Mouse (Mus musculus) frontal cortex, postnatal 25 days (tissue): ENCODE measurements around the gene Otud4.
"Not testable (repeated sequence)": the region's sequence is repeated elsewhere in the genome, so short reads cannot be mapped to it uniquely, and the experiment has no call there.

Experiments
- DNase-seq, 2 experiments: peaks; one replicate each; pipeline ENCODE4 v3.0.0; 2022; ENCODE audit warnings: low spot score in 2 of 2

Otud4 gene

DNA sequence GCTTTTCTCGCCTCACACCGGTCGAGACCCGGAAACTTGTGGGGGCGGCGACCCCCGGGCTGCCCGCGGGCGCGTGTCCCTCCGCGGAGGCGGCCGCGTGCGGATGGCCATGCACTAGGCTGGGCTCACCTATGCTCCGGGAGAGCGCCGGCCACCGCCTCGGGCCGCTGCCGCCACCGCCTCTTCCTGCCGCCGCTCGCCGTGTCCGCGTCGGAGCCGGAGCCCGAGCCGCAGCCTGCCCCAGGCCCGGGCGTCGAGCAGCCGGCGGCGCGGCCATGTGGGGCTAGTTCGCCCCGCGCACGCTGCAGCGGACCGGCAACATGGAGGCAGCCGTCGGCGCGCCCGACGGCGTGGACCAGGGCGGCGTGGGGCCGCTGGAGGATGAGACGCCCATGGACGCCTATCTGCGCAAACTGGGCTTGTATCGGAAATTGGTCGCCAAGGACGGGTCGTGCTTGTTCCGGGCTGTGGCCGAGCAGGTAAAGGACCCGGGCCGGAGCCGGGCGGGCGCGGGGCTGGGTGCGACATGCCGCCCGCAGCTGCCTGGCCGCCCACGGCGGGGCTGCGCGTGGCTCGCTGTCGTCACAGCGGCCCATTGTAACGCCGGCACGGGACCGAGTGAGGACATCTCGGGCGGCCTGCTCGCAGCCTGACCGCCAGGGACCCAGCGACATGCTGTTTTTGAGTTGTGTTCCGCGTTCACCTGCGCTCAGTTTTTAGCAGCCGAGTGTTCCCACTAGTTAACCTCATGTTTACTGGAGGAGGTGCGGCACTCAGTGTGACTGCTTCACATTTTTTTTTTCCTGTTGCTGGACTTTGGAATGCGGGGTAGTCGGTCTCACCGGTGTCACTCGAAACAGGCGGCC lies at the start of gene Otud4:
TSS of gene Otud4 (plus strand) at position 33 of the 866 bp plus-strand sequence.
- peak; percentile 43 to 44 for DNase-seq

DNA sequence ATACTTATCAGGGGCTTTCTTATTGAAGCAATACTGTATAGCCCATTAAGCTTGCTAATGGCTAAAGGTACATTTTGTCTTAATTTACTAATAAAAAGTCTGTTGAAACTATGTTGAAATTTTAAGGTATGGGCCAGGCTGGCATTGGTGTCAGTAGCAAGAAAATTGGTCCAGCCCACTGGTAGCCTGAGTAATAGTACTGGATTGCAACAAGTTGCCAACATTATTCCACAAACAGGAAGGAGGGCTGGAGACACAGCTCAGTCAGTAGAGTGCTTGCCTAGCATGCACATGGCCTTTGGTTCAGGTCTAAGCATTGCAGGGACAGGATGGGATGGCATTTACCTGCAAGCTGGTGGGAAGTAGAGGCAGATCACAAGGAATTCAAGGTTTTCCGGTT lies 38.5 kb upstream of the Otud4 start:
- DNase-seq = no peak

DNA sequence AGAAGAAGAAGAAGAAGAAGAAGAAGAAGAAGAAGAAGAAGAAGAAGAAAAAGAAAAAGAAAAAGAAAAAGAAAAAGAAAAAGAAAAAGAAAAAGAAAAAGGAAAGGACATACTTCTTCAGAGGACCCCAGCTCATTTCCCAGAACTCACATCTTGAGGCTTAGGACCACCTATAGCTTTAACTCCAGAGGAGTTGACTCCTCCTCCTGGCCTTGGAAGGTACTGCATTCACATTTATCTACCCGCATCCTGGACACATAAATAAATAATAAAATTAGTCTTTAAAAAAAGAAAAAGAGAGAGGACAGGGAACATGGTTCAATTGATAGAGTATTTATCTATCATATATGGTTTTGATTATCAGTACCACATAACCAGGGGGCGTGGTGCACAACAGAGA lies 36.2 kb upstream of the Otud4 start:
- DNase-seq = not testable (repeated sequence)

DNA sequence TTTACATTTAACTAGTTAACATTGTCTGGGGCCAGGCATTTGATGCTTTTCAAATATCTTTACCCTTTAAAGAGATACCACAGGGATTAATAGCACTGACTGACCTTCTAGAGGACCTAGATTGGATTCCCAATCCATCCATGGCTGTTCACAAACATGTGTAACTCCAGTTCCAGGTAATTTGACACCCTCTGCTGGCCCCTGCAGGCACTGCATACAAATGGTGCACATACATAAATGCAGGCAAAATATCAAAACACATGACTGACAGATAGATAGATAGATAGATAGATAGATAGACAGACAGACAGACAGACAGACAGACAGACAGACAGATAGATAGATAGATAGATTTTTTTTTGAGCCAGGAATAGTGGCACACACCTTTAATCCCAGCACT lies 33.2 kb upstream of the Otud4 start:
- no peak for DNase-seq

DNA sequence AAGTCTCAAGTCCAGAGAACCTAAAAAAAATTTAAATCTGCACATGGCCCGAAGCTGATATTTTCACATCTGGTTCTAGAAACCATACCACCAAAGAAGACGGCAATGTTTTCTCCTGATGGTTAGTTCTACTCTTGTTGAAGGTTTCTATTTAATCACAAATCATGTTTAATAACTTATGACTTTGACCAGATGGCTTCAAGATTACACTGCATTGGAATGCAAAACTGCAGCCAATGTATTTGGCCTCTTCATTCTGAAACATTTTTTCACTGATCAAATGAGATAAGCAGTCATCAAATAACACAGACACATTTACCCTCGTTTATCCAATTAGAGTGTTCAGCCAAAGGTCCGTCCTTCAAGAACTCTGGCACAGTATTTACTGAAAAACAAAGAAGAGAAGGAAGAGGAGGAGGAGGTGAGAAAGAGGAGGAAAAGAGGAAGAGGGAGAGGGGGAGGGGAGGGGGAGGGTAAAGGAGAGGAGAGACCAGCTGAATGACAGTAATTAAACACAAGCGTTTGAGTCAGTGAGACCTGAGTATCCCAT lies 32.6 kb upstream of the Otud4 start:
- no peak for DNase-seq

DNA sequence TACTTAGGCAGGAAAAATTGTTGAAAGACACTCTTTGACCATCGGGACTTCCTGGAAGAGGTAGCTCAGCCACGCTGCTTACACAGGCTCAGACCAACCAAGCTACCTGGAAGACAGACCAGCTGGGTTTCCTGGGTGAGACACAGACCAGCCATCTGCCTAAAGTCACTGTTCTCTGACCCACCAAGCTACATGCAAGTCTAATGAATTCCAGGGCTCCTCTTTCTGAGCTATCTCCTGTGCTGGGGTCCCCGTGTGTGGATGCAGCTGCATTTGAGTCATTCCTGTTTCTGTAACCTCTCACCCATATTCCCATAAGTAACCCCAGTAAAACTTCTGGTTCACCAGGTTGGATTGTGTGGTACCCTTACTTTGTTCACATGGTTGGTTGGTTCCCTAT lies 30.7 kb upstream of the Otud4 start:
- no peak for DNase-seq

DNA sequence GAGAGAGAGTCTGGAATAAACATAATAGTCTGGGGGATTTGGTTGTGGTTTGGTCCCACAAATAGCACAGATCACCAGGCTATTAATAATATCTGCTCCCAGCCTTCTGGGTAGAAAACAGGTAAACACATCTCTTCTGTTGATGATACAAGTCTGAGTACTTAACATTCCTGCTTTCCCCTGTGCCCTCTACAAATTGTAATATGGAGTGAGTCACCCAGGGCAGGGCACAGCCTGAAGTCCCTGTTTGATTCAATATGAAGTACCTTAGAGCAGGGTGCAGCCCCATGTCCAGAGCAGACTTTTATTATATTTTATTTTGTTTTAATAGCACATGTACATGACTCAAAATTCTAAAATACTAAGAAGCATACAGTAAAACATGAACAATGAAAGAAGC lies 29.1 kb upstream of the Otud4 start:
- DNase-seq = no peak

DNA sequence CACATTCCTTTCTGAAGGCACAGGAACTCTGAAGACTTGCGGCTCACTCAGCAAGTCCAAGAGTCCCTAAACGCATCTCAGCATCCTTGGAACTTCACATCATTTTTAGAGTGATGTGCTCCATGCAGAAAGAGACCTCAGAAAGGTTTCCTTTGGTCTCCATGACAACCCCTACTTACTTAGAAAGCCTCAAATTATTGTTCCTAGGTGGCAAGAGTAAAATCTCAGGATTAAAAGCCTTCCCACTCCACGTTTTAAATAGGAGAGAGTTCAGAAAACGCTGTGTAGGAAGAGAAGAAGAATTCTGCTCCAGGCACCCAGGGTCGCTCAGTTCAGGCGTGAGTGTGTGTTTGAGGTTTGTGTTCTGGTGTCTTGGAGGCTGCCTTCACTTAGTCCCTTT lies 27.1 kb upstream of the Otud4 start:
- DNase-seq = no peak

DNA sequence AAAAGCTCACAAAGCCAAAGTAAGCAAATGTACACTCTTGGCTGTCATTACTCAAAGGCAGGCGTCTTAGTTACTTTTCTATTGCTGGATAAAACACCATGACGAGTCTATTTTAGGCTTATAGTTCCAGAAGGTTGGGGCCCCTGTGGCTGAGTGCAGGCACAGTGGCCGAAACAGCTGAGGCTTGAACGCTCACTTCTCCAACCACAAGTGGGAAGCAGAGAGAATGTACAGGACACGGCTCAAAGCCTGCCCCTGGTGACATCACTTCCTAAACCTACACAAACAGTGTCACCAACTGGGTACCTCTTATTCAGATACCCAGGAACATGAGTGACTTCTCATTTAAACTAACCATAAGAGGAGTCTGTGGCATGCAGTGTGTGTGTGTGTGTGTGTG lies 26.5 kb upstream of the Otud4 start:
- DNase-seq = no peak

DNA sequence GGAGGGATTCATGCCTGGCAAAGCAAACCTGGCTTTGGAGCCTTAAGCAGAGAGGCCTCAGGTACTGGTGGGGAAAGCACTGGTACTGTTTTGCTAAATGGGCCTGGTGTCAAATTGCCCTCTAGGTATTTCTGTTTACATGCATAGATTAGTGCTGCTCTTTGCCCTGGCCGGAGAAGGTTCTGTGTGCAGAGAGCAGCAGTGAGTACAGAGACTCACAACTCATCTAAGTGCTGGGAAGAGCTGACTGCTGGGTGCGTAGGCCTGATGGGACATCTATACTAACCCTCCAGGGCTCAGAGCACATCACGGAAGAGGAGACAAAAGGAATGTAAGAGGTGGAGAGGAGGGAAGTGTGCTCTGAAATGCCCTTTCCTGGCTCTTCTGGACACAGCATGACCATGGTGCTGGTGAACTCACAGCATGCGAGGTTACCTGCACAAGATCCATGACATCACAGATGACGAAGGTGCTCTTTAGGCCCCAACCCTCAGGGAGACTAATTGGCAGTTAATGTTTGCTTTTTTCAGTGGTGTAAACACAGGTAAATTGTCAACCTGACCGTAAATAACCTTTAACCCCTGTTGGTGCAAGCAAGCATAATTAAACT lies 23.6 kb upstream of the Otud4 start:
- no peak for DNase-seq

DNA sequence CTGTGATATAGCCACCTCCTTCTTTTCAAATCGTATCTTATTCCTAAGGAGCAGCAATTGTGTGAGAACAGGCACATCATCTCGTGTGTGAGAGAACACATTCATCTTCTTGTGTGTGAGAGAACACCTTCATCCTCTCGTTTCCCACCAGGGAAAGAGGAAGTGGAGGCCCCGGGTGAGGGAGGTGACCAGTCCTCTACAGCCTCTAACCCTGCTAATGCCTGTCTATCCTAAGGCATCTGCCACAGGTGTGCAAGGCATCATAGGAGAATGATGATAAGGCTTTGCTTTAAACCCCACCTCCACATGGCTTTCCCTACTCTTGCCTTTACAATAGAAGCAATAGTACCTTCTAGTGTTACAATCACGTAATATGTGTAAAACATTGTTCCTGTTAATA lies 20.5 kb upstream of the Otud4 start:
- no peak for DNase-seq

DNA sequence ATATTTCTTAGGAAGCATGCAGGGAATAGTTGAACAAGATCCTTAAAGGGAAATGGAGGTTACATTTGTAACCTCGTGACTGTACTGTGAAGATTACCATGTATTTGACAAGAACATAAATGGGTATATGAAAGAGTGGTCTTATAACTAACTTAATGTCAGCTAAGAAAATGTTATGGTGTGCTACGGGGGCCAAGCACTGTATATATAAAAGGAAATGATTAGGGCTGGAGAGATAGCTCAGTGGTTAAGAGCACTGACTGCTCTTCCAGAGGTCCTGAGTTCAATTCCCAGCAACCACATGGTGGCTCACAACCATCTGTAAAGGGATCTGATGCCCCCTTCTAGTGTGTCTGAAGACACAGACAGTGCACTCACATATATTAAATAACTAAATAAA lies 20.1 kb upstream of the Otud4 start:
- no peak for DNase-seq

DNA sequence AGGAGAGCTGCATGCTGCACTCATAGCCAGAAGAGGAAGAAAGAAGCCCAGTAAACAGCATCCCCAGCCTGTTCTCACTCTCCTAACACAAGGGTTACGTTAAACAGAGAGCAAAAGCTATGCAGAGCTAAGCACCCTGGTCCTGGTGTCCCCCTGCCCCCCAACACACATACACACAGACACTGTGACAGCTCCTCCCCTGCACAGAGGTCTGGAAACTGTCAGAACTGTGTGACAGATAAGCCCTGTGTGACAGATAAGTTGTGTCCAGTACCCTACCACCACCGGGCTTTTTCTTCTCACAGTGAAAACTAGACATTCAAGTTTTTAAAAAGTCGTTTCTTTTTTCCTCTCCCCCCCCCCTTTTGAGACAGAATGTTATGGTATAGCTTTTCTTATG lies 19.4 kb upstream of the Otud4 start:
- no peak for DNase-seq

DNA sequence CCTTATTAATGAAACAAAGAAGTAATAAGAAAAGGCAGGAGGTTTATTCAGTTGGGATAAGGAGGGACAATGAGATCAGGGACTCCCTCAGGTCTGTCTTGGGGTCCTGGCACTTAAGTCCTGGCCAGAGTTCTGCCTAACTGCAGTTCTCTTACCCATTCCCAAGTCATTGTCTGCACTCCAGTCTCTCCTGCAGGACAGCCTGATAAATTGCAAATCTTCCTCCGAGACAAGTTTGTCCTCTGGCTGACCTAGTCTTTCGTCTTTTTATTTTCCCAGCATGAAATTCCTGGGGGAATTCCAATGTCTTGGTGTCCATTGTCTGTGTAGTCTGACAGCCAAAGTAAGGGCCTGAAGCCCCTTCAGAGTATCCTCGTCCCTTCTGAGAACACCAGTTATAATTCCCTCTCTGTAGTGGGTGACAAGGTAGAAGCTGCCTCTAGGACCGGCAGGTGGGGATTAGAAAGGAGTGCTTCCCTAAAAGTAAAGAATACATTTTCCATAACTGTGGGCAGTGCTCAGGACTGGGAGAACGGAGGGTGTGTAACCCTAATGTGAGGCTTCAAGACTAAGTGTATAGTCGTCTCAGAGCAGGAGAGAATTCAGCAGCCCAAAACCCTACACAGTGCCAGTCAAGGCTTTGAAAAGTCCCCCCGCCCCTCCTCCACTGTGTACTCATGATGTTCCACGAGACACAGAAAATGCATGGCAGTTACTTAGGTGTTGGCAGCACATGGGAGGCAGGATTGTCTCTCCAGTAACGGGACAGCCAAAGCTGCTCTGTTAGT lies 18.7 kb upstream of the Otud4 start:
- no peak for DNase-seq

DNA sequence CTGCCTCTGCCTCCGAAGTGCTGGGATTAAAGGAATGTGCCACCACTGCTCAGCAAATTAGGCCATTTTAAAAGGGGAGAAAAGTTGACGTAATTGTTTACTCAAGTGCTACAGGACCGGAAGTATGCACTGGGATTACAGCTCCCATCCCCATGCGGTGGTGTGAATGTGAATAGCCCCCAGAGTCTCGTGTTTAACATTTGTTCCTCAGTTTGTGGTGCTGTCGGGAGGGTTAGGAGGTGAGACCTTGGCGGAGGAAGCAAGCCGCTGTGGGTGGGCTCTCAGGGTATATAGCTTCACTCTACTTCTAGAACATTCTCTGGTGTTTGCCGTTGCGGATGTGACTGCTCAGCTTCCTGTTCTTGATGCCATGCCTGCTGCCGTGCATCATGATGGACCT lies 17.1 kb upstream of the Otud4 start:
- no peak for DNase-seq

DNA sequence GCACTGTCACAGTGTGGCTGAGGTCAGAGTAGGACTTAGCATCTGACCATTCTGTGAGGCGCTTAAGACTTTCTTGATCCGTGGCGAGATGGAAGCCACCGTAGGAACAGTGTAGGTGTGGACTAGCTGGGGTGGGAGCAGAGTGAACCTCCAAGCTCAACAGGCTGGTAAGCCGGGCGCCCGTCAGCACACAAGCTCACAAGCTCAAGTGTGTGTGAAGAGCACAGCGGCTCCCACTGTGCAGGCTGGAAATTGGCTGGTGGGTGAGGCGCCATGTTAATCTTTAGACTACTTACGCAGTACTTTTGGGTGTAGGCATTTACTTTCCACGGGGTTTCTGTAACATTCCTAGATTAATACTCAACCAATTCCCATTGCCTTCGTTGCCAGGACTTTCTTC lies 16.1 kb upstream of the Otud4 start:
- DNase-seq = no peak

DNA sequence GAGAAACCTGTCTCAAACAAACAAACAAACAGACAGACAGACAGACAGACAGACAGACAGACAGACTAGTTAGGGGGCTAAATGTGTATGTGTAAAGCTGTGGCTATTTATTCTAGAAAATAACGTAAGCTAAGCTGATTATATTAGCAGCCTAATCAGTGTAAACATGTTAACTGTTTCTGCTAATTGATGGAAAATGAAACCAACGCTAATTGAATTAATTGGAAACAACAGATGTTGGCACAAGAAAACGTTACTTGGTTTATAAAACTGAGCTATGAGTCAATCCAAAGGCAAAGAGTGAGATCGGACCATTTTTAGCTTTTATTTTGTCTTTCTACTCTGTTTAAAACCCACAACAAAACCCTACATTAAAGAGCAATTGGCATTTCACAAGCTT lies 15.0 kb upstream of the Otud4 start:
- no peak for DNase-seq

DNA sequence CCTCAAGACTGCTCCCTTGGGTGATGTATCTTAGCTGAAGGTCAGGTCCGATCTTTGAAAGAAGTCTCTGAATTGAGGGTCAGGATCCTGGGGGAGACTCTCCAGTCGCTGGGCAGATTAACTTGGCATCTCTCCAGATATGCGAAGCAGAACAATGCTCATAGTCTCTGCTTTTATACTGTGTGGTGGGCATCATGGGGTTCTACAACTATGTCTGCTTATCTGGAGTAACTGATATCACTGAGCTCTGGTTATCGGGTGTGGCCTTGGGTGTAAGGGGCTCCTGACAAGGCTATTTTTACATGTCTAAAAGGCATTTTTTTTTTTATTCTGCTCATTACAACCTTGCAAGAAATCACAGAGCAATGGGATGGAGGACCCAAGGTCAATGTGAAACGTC lies 13.2 kb upstream of the Otud4 start:
- no peak for DNase-seq

DNA sequence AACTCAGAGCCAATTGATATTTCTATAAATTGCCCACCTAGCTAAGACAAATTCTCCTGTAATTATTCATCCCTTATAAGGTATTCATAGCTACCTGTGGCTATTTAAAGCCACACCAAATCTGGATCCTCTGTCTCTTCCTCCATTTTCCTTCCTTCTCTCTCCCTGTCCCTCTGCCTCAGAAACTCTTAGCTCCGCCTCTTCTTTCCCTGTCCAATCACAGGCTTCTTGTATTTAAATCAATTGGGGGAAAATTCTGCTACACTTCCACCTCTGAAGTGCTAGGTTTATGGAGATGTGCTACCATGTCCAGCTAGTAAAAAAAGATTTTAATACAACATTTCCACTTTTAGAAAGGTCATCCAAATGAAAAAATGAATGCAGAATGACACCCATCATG lies 3.9 kb upstream of the Otud4 start:
- DNase-seq = no peak

DNA sequence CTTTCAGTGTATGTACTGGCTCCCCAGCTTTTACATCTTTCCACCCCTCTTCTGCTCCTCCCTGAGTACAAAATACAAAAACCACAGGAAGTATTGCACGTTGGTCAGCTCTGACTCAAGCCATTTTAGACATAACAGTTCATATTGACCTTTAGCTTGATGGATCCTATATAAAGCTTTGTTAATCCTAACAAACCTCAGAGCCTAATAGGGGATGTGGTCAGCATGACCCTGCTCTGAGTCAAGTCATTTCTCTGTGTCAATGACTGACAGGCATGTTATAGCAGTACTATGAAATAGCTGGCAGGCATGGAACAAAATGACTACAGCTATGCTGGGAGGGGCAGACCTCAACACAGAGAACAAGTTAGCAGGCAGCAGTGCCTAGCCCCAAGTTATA lies 3.3 kb upstream of the Otud4 start:
- no peak for DNase-seq

DNA sequence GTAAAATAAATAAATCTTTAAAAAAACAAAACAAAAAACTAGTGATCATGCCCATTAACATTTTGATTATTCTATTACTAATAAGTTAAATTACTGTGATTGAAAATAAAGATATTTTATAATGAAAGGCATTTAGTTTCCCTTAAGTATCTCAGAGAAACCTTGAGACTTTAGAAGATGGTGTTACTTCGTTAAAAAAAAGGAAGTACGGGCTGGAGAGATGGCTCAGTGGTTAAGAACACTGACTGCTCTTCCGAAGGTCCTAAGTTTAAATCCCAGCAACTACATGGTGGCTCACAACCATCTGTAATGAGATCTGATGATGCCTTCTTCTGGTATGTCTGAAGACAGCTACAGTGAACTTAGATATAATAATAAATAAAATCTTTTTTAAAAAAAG lies 2.2 kb upstream of the Otud4 start:
- DNase-seq = no peak

DNA sequence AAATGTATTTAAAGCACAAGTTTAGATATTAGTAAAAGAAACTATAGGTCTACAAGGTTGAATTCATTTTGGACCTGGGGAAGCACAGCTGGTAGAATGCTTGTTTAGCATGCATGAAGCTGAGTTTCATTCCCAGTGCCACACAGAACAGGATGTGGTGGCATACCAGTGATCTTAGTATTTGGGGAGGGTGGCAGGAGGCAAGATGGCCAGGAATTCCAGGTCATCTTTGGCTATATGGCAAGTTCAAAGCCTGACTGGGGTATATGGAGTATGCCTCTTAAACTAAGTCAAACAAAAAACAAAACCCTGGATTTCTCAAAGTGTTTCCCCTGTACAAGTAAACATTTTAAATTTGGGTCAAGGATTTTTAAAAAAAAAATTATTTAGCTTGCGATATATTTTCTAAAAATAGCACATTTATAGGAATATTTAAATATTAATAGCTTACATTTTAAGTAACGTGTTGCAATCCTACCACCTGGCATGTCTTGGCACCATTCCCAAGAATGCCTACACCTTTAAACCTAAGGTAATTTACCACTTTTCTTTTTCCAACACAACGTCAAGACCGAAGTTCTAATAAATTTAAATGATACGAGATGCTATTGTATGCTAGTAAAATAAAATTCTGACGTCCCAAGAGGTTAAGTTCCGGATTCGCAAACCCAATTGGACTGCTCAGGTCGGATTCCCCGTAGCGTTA lies 1.3 kb upstream of the Otud4 start:
- no peak for DNase-seq
